Mouse (Mus musculus): ENCODE data around the gene Snx29. TPM values are rescaled to one million over a fixed set of nuclear protein-coding genes. Genes with fewer than 3 reads are reported as not detected.

The Snx29 gene
- total and polyA plus RNA-seq, 3 experiments: 2.6 to 9.9 (median 8.9) TPM

- Histone ChIP-seq H3K4me1 (ENCODE audit: control insufficient read depth, insufficient read depth, low read length) (peaks cover 3% of the 10 kb centered on the region; the same call in 1 of the 2 replicates), H3K36me3 (ENCODE audit: control insufficient read depth, insufficient read depth, low read length) (no peaks in the 10 kb centered on the region), H3K27ac (no peak overlapping the region), H3K79me2 (replicated peaks; ENCODE audit: control insufficient read depth, insufficient read depth, low read length) (no peaks in the 10 kb centered on the region), H3K4me3 (no peak overlapping the region), H3K9ac (ENCODE audit: low read depth, low read length) (no peak overlapping the region), H3K27me3 (ENCODE audit: control insufficient read depth, insufficient read depth, low read length) (no peaks in the 10 kb centered on the region)
- WGBS: 90% methylated on average over 4 of the region's 4 CpGs
- TF ChIP-seq POLR2A (IDR thresholded peaks at IDR 0.05; ENCODE audit: insufficient read depth, low read depth, low read length): no peak
- no peak for DNase-seq
- intact Hi-C loops (cut with DNase I): loop anchor here (10.0 kb wide), 2 partner anchors 230 to 240 kb away; no protein-coding TSS in a partner anchor
These were observed 371.7 kb downstream of the Snx29 start for GRCm38 (mm10) chr16:11694386-11694785.

GRCm38 (mm10) chr16:11696767-11697166 is 374.1 kb downstream of the Snx29 start:
- no peak overlapping the region for H3K9ac ChIP-seq (ENCODE audit: low read depth, low read length)
- no peaks in the 10 kb centered on the region for H3K27me3 ChIP-seq (ENCODE audit: control insufficient read depth, insufficient read depth, low read length)
- H3K4me3 ChIP-seq: no peak overlapping the region
- H3K36me3 ChIP-seq (ENCODE audit: control insufficient read depth, insufficient read depth, low read length): no peaks in the 10 kb centered on the region
- no peaks in the 10 kb centered on the region for H3K4me1 ChIP-seq (ENCODE audit: control insufficient read depth, insufficient read depth, low read length)
- no peaks in the 10 kb centered on the region for H3K79me2 ChIP-seq (replicated peaks; ENCODE audit: control insufficient read depth, insufficient read depth, low read length)
- 87% methylated on average over 3 of the region's 3 CpGs for WGBS
- no peak for DNase-seq
- intact Hi-C loops (cut with DNase I): loop anchor here (5.0 to 10.0 kb wide), 4 partner anchors 232 to 1331 kb away; no protein-coding TSS in a partner anchor
- TF ChIP-seq EP300 (IDR thresholded peaks at IDR 0.05; ENCODE audit: insufficient read depth, low read depth, low read length): no peak
- no peak for TF ChIP-seq CTCF (IDR thresholded peaks at IDR 0.05)
- no peak for TF ChIP-seq POLR2A (IDR thresholded peaks at IDR 0.05; ENCODE audit: insufficient read depth, low read depth, low read length)
- H3K27ac ChIP-seq: no peak overlapping the region

- Histone ChIP-seq H3K79me2 (replicated peaks; ENCODE audit: control insufficient read depth, insufficient read depth, low read length) (no peaks in the 10 kb centered on the region), H3K27ac (no peak overlapping the region), H3K9ac (ENCODE audit: low read depth, low read length) (no peak overlapping the region), H3K27me3 (ENCODE audit: control insufficient read depth, insufficient read depth, low read length) (no peaks in the 10 kb centered on the region), H3K36me3 (ENCODE audit: control insufficient read depth, insufficient read depth, low read length) (no peaks in the 10 kb centered on the region), H3K4me1 (ENCODE audit: control insufficient read depth, insufficient read depth, low read length) (no peaks in the 10 kb centered on the region), H3K4me3 (no peak overlapping the region)
- intact Hi-C loops (cut with DNase I): loop anchor here (5.0 to 10.0 kb wide), 4 partner anchors 233 to 1329 kb away; no protein-coding TSS in a partner anchor
- 65% methylated on average over 8 of the region's 8 CpGs for WGBS
- TF ChIP-seq CTCF (IDR thresholded peaks at IDR 0.05) (peak; percentile 75), EP300 (IDR thresholded peaks at IDR 0.05; ENCODE audit: insufficient read depth, low read depth, low read length) (peak; percentile 66; the same call in 1 of the 2 replicates), POLR2A (IDR thresholded peaks at IDR 0.05; ENCODE audit: insufficient read depth, low read depth, low read length) (no peak)
- DNase-seq: peak in 1 of 2 experiments; percentile 16
These were observed 375.1 kb downstream of the Snx29 start for GRCm38 (mm10) chr16:11697710-11698357.

DNA sequence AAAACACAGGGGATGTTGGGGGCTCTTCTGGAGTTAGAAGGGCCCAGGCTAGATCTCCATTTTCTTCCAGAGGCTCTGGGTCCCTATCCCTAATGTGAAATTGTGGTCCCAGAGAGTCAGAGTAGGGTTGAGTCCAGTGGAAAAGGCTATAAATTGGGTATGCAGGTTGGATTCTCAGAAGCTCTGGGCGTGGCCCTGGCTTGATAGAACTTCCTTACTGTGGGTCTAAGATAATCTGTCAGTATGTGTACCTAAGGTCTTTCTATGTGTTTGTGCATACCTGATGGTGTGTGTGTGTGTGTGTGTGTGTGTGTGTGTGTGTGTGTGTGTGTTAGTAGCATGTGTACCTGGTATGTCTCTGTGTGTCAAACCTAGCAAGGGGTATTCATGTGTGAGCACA is 378.9 kb downstream of the Snx29 start:
- H3K79me2 ChIP-seq (replicated peaks; ENCODE audit: control insufficient read depth, insufficient read depth, low read length): no peaks in the 10 kb centered on the region
- H3K4me3 ChIP-seq: no peak overlapping the region
- no peaks in the 10 kb centered on the region for H3K27me3 ChIP-seq (ENCODE audit: control insufficient read depth, insufficient read depth, low read length)
- WGBS: 88% methylated on average over 1 of the region's 1 CpGs
- intact Hi-C loops (cut with DNase I): no loop called here
- H3K36me3 ChIP-seq (ENCODE audit: control insufficient read depth, insufficient read depth, low read length): no peaks in the 10 kb centered on the region
- DNase-seq: no peak
- H3K4me1 ChIP-seq (ENCODE audit: control insufficient read depth, insufficient read depth, low read length): no peaks in the 10 kb centered on the region
- H3K27ac ChIP-seq: no peak overlapping the region
- no peak overlapping the region for H3K9ac ChIP-seq (ENCODE audit: low read depth, low read length)
- no peak for TF ChIP-seq CTCF (IDR thresholded peaks at IDR 0.05)
- no peak for TF ChIP-seq POLR2A (IDR thresholded peaks at IDR 0.05; ENCODE audit: insufficient read depth, low read depth, low read length)
- TF ChIP-seq EP300 (IDR thresholded peaks at IDR 0.05; ENCODE audit: insufficient read depth, low read depth, low read length): no peak

DNA sequence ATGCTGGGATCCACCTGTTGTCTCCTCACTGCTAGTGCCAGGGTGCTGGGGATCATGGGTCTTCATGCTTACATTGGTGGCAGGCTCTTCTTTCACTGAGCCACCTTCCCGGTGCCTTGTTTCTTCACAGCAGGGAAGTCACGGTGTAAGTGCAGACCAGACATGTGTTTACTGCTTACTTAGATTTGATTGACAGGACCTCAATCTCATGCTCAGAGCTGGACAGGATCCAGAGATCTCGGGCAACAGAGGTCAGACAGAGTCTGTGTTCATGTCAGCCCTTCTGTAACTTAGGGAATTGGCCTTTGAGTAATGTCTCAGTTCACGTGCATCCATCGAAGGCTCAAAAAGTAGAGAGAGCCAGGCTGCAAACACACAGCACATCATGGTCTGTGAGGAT is 381.4 kb downstream of the Snx29 start:
- Histone ChIP-seq H3K36me3 (ENCODE audit: control insufficient read depth, insufficient read depth, low read length) (no peaks in the 10 kb centered on the region), H3K4me1 (ENCODE audit: control insufficient read depth, insufficient read depth, low read length) (no peaks in the 10 kb centered on the region), H3K4me3 (no peak overlapping the region), H3K9ac (ENCODE audit: low read depth, low read length) (no peak overlapping the region), H3K27me3 (ENCODE audit: control insufficient read depth, insufficient read depth, low read length) (no peaks in the 10 kb centered on the region), H3K79me2 (replicated peaks; ENCODE audit: control insufficient read depth, insufficient read depth, low read length) (no peaks in the 10 kb centered on the region), H3K27ac (no peak overlapping the region)
- intact Hi-C loops (cut with DNase I): no loop called here
- TF ChIP-seq POLR2A (IDR thresholded peaks at IDR 0.05; ENCODE audit: insufficient read depth, low read depth, low read length) (no peak), CTCF (IDR thresholded peaks at IDR 0.05) (no peak), EP300 (IDR thresholded peaks at IDR 0.05; ENCODE audit: insufficient read depth, low read depth, low read length) (no peak)
- 40% methylated on average over 5 of the region's 5 CpGs for WGBS
- no peak for DNase-seq

DNA sequence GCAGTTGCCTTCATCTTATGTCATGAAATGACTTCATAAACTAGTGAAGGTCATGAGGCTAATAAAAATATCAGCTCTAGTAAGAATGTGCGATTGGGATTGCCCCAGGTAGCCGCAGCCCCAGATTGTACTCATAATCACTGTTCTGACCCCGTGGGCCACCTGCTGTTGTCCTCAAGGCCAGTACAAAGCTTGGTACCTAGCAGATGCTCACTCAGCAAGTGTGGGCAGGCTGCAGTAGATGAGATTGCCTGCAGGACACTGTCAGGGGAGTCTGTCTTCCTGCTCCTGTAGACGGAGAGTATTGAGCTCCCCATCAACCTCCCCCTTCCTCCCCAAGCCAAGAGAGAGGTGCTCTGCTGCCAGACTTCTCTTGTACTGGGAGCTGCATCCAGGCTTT is 382.7 kb downstream of the Snx29 start:
- no peak for TF ChIP-seq EP300 (IDR thresholded peaks at IDR 0.05; ENCODE audit: insufficient read depth, low read depth, low read length)
- TF ChIP-seq CTCF (IDR thresholded peaks at IDR 0.05): no peak
- TF ChIP-seq POLR2A (IDR thresholded peaks at IDR 0.05; ENCODE audit: insufficient read depth, low read depth, low read length): no peak
- Histone ChIP-seq H3K9ac (ENCODE audit: low read depth, low read length) (no peak overlapping the region), H3K4me1 (ENCODE audit: control insufficient read depth, insufficient read depth, low read length) (no peaks in the 10 kb centered on the region), H3K36me3 (ENCODE audit: control insufficient read depth, insufficient read depth, low read length) (no peaks in the 10 kb centered on the region), H3K27me3 (ENCODE audit: control insufficient read depth, insufficient read depth, low read length) (no peaks in the 10 kb centered on the region), H3K27ac (no peak overlapping the region), H3K4me3 (no peak overlapping the region), H3K79me2 (replicated peaks; ENCODE audit: control insufficient read depth, insufficient read depth, low read length) (no peaks in the 10 kb centered on the region)
- DNase-seq: no peak
- 79% methylated on average over 4 of the region's 4 CpGs for WGBS
- intact Hi-C loops (cut with DNase I): no loop called here

Measured in heart, adult 2 months (tissue).